Mouse (Mus musculus) embryonic facial prominence, embryonic 13.5 days (tissue): ENCODE results near the gene Ucn. TPM values are rescaled to one million over a fixed set of nuclear protein-coding genes. Genes with fewer than 3 reads are reported as not detected.

Experiments used
- ATAC-seq: fragments of 200-750 bp; cut with Nextera tagmentation; 2 replicates; pipeline ENCODE4 v1.8.0; 2017; ENCODE audit warnings: low read depth; ENCODE audit not compliant: insufficient number of reproducible peaks, insufficient read depth, low FRiP score, low TSS enrichment
- H3K27ac ChIP-seq: fragments of 300-500 bp; sonication (generic); 2 replicates; pipeline ENCODE4 v1.5.1; 2015; ENCODE audit warnings: moderate library complexity, mild to moderate bottlenecking, inconsistent platforms
- H3K27me3 ChIP-seq: fragments of 300-500 bp; sonication (generic); 2 replicates; pipeline ENCODE4 v1.6.1; 2015; ENCODE audit warnings: mild to moderate bottlenecking, inconsistent platforms
- H3K36me3 ChIP-seq: fragments of 300-500 bp; sonication (generic); 2 replicates; pipeline ENCODE4 v1.6.1; 2015; ENCODE audit warnings: mild to moderate bottlenecking, inconsistent platforms
- H3K4me1 ChIP-seq: fragments of 300-500 bp; sonication (generic); 2 replicates; pipeline ENCODE4 v1.6.1; 2015; ENCODE audit warnings: inconsistent platforms
- H3K4me2 ChIP-seq: fragments of 300-500 bp; sonication (generic); 2 replicates; pipeline ENCODE4 v1.6.1; 2015; ENCODE audit warnings: moderate library complexity, mild to moderate bottlenecking, inconsistent platforms
- H3K4me3 ChIP-seq: fragments of 300-500 bp; sonication (generic); 2 replicates; pipeline ENCODE4 v1.5.1; 2015; ENCODE audit warnings: mild to moderate bottlenecking, inconsistent platforms
- H3K9ac ChIP-seq: fragments of 300-500 bp; sonication (generic); 2 replicates; pipeline ENCODE4 v1.6.1; 2015; ENCODE audit warnings: mild to moderate bottlenecking, inconsistent platforms
- H3K9me3 ChIP-seq: fragments of 300-500 bp; sonication (generic); 2 replicates; pipeline ENCODE4 v1.6.1; 2016; ENCODE audit warnings: inconsistent platforms
- WGBS: fragments of 180-500 bp; shearing (Covaris S2); methylation state at CpG from one replicate; pipeline ENCODE4 v1.1.7; 2015; ENCODE audit warnings: mixed read lengths; 5-methylcytosine and 5-hydroxymethylcytosine counted together
- polyA plus RNA-seq: library from polyadenylated mRNA; unstranded; fragments of >200 nt; fragmentation: Nextera tagmentation; extraction: Ambion mirVana; gene quantifications from 2 replicates; pipeline ENCODE4 v1.2.1, GENCODE M21; 2015

Ucn gene
- polyA plus RNA-seq, 1 experiment from 2014 or later, result not detected

DNA sequence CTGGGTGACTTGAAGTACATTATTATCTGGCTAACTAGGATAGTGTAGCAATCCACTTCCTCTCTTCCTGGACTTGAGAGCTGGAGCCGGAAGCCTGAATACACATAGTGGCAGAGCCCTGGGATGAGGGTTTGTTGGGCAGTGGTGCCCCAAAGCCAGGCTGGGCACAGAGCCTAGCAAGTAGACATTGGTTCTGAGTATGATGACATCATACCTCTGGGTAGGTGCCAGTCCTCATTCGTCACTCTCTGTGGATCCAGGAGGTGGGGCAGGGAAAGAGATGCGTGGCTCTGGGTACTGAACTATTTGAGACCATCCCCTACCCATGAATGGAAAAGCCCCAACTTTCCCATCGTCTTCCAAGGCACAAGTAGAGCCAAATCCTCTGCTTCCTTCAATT lies 11.2 kb upstream of the Ucn start:
- no peak overlapping the region for H3K9ac ChIP-seq
- WGBS, result 90% methylated on average over 4 of the region's 4 CpGs
- H3K27ac ChIP-seq, result no peak overlapping the region
- peaks cover 43% of the 10 kb centered on the region for H3K36me3 ChIP-seq
- H3K27me3 ChIP-seq, result no peaks in the 10 kb centered on the region
- H3K9me3 ChIP-seq, result no peaks in the 10 kb centered on the region
- H3K4me2 ChIP-seq, result no peak overlapping the region
- H3K4me1 ChIP-seq, result peaks cover 11% of the 10 kb centered on the region
- H3K4me3 ChIP-seq, result no peak overlapping the region
- no peak for ATAC-seq

DNA sequence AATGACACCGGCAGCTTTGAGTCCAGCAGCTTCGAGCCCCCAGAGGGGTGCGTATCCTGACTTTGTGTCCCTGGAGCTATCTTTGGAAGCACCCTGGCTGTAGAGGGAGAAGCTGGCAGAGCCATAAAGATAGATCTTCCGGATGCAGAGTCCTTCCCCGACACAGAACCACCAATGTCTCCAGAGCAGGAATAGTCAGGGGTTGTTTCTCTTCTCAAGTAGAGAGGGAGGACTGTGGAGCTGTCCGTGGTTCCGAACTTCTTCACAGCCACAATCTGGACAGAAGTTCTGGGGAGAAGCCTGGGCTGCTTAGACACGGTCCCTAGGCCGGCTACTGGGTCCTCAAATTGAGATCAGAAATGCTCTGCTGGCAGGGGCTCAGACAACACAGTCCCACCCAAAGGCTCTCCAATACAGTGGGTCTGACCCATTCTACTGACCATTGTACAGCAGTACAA lies 368 bp upstream of the Ucn start:
- H3K27me3 ChIP-seq, result peaks cover 62% of the 10 kb centered on the region
- no peak overlapping the region for H3K9ac ChIP-seq
- H3K4me3 ChIP-seq, result peak overlapping the region; percentile 29
- no peak overlapping the region for H3K27ac ChIP-seq
- peaks cover 23% of the 10 kb centered on the region for H3K4me1 ChIP-seq
- H3K4me2 ChIP-seq, result peak overlapping the region; percentile 45
- H3K36me3 ChIP-seq, result peaks cover 17% of the 10 kb centered on the region
- ATAC-seq, result no peak
- no peaks in the 10 kb centered on the region for H3K9me3 ChIP-seq
- WGBS, result 14% methylated on average over 9 of the region's 9 CpGs

DNA sequence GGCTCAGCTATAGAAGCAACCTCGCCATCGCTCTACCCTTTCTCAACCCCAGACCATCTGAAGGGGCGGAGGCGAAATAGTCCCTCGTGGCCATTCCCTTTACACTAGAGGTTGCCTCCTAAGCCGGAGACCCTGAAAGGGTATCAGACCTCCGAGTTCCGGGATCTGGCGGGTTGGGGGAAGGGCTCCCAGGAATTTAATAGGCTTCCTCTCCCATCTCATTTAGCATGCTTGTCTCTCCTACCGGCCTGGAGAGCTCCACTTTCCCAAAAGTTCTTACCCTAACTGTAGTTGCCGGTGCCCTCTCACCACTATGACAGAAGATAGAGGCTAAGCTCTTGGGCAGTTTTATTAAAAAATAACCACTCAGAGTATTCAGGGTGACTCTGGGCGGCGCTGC lies 971 bp downstream of the Ucn start:
- Histone ChIP-seq H3K27me3 (peaks cover 67% of the 10 kb centered on the region), H3K36me3 (peaks cover 9% of the 10 kb centered on the region), H3K9me3 (no peaks in the 10 kb centered on the region), H3K4me3 (peak overlapping the region; percentile 29), H3K9ac (no peak overlapping the region), H3K27ac (no peak overlapping the region), H3K4me1 (peaks cover 23% of the 10 kb centered on the region), H3K4me2 (peak overlapping the region; percentile 45)
- 1% methylated on average over 13 of the region's 13 CpGs for WGBS
- no peak for ATAC-seq

DNA sequence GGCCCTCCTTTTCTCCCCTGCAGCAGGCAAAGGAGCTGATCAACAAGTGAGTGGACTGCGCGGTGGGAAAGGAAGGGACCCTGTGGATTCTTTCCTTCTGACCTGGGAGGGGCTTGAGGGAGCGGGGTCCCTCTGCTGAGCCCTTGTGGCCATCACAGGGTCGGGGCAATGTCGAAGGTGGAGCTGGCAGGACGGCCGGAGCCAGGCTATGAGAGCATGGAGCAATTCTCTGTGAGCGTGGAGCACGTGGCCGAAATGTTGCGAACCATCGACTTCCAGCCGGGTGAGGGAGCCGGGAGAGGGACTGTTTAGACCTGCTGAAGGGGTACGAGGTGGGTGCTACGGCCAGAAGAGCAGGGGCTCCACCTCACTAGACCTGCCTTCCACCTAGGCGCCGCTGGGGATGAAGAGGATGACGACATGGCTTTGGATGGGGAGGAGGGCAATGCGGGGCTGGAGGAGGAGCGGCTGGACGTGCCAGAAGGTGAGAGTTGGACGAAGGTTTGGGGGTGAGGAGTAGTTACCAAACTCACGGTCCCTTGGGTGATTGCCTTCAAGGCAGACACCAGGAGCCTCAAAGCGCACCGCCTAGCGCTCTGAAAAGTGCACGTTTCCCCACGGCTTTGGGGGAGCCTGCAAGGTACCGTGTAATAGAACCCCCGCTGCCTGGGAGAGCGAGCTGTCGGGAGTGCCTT lies 1.8 kb downstream of the Ucn start:
- Histone ChIP-seq H3K27me3 (peaks cover 73% of the 10 kb centered on the region), H3K4me3 (no peak overlapping the region), H3K27ac (no peak overlapping the region), H3K36me3 (peaks cover 9% of the 10 kb centered on the region), H3K9me3 (no peaks in the 10 kb centered on the region), H3K9ac (no peak overlapping the region), H3K4me2 (peak overlapping the region; percentile 45; the same call in 1 of the 2 replicates), H3K4me1 (peaks cover 23% of the 10 kb centered on the region)
- under 1% methylated on average over 33 of the region's 33 CpGs for WGBS
- no peak for ATAC-seq

DNA sequence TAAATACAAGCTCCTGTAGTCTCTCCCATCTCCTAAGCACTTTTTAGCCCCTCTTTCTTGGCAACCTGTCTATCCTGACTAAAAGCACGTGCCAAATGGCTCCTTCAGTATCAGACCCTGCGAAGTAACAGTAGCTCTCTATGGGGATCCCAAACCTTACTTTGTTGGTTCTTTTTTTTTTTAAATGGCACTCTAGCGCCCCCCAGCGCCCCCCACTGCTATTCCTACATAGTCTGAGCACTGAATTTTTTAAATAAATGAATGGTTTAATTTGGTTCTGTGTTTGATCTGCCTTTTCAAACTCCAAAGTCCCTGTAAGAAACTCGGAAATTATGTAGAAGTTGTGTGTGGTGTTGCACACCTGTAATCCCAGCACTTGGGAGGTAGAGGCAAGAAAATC lies 12.6 kb downstream of the Ucn start:
- Histone ChIP-seq H3K4me2 (no peak overlapping the region), H3K27me3 (peaks cover 6% of the 10 kb centered on the region; the same call in 1 of the 2 replicates), H3K27ac (no peak overlapping the region), H3K9ac (no peak overlapping the region), H3K36me3 (no peaks in the 10 kb centered on the region), H3K4me1 (no peaks in the 10 kb centered on the region), H3K4me3 (no peak overlapping the region), H3K9me3 (no peaks in the 10 kb centered on the region)
- no peak for ATAC-seq
- 42% methylated on average over 5 of the region's 5 CpGs for WGBS

DNA sequence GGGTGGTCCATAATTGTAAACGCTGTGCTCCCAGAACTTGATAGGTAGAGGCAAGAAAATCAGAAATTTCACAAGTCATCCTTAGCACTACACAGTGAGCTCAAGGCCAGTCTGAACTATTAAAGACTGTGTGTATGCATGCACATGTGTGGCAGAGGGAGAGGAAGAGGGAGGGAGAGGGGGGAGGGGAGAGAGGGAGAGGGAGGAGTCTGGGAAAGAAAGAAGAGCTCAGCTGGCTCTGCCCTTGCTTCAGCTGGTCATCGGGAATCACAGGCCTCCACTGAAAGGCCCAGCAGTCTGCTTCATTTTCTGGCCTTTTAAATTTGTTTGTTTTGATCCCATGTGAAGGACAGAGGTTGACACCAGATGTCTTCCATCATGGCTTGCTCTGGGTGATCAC lies 15.1 kb downstream of the Ucn start:
- no peaks in the 10 kb centered on the region for H3K4me1 ChIP-seq
- no peak overlapping the region for H3K27ac ChIP-seq
- no peak overlapping the region for H3K4me2 ChIP-seq
- no peaks in the 10 kb centered on the region for H3K36me3 ChIP-seq
- WGBS, result 32% methylated on average over 2 of the region's 2 CpGs
- no peak overlapping the region for H3K9ac ChIP-seq
- no peaks in the 10 kb centered on the region for H3K9me3 ChIP-seq
- H3K4me3 ChIP-seq, result no peak overlapping the region
- ATAC-seq, result no peak
- no peaks in the 10 kb centered on the region; the same call in 1 of the 2 replicates for H3K27me3 ChIP-seq

DNA sequence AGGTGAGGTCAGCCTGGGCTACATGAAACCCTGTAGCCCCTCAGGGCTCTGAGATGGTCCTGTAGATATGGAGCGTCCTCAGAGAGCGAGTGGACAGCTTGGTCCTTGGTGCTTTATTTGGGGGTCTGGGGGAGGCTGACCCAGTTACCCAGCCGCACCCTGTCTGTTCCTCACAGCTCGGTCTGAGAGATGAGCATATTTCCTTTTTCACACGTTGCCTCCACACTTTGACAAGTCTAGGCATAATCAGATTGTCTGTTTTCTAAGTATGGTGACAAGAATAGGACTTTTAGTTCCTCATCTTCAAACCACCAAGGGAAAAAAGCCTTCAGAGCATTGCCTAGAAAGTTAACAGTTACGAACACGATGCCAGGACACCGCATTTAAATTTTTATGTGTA lies 17.5 kb downstream of the Ucn start:
- H3K36me3 ChIP-seq, result no peaks in the 10 kb centered on the region
- H3K9ac ChIP-seq, result no peak overlapping the region
- no peak overlapping the region for H3K4me3 ChIP-seq
- peaks cover 9% of the 10 kb centered on the region for H3K27me3 ChIP-seq
- H3K4me2 ChIP-seq, result no peak overlapping the region
- WGBS, result 80% methylated on average over 8 of the region's 8 CpGs
- H3K4me1 ChIP-seq, result no peaks in the 10 kb centered on the region
- no peak for ATAC-seq
- H3K9me3 ChIP-seq, result no peaks in the 10 kb centered on the region
- H3K27ac ChIP-seq, result no peak overlapping the region

DNA sequence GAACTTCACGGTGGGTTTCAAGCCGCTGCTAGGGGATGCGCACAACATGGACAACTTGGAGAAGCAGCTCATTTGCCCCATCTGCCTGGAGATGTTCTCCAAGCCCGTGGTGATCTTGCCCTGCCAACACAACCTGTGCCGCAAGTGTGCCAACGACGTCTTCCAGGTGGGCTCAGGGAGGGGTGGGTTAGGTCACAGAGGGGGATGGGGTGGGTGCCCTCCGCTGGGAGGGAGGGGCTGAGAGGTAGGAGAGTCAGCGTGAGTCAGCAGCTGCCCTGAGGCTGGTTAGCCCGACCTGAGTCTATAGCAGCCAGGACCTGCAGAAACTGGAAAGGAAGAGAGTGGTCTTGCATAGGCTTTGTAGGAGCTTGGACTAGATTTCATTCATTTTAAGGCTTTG lies 21.7 kb downstream of the Ucn start:
- ATAC-seq, result no peak
- 23% methylated on average over 10 of the region's 10 CpGs for WGBS
- Histone ChIP-seq H3K4me3 (no peak overlapping the region), H3K4me2 (no peak overlapping the region), H3K27me3 (peaks cover 9% of the 10 kb centered on the region), H3K27ac (no peak overlapping the region), H3K4me1 (no peaks in the 10 kb centered on the region), H3K36me3 (no peaks in the 10 kb centered on the region), H3K9ac (no peak overlapping the region), H3K9me3 (no peaks in the 10 kb centered on the region)

DNA sequence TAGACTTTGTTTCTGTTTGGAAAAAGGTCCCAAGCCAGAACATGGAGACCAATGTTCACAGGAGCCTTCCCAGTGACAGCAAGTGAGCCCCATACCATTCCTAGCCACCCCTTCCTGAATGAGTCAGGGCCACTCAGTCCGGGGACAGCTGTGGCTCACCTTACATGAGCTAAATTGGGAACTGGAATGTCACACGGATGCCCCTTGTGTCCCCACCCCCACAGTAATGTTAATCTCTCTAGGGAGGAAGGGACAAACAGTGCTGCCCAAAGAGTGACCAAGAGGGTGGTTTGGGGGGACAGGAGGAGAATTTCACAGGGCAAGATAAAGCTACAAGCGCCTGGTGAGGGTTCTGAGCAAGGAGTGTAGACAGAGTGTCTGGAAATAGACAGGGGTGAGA lies 22.3 kb downstream of the Ucn start, which contains the start of gene Trim54:
TSS of gene Trim54 (plus strand) at position 359 of the 400 bp plus-strand sequence.
- WGBS, result 39% methylated on average over 3 of the region's 3 CpGs

DNA sequence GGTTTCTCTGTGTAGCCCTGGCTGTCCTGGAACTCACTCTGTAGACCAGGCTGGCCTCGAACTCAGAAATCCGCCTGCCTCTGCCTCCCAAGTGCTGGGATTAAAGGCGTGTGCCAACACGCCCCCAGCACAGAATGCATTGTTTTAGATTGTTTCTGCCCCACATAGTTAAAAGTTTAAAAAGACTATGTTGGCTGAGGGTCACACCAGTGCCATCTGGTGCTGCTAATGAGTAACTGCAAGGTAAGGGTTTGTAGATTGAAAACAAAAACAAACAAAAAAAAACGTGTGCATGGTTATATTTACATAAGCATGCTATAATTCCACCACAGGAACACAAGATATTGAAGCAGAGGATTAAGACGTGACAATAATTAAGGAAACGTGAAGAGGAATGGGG lies 27.8 kb downstream of the Ucn start:
- no peak overlapping the region for H3K9ac ChIP-seq
- no peaks in the 10 kb centered on the region for H3K9me3 ChIP-seq
- H3K27me3 ChIP-seq, result peaks cover 12% of the 10 kb centered on the region
- no peaks in the 10 kb centered on the region for H3K36me3 ChIP-seq
- no peak overlapping the region for H3K27ac ChIP-seq
- H3K4me3 ChIP-seq, result no peak overlapping the region
- H3K4me2 ChIP-seq, result no peak overlapping the region
- ATAC-seq, result no peak
- WGBS, result 36% methylated on average over 7 of the region's 7 CpGs
- H3K4me1 ChIP-seq, result no peaks in the 10 kb centered on the region

More for the DNA sequence above, 22.3 kb downstream of the Ucn start, which contains the start of gene Trim54:
- Histone ChIP-seq H3K4me3 (no peak within 1 kb of the TSS), H3K27ac (no peak within 1 kb of the TSS), H3K36me3 (no peaks in the 10 kb centered on the region), H3K27me3 (peaks cover 9% of the 10 kb centered on the region), H3K4me2 (no peak within 1 kb of the TSS), H3K4me1 (no peaks in the 10 kb centered on the region), H3K9me3 (no peaks in the 10 kb centered on the region), H3K9ac (no peak within 1 kb of the TSS)
- ATAC-seq, result no peak

DNA sequence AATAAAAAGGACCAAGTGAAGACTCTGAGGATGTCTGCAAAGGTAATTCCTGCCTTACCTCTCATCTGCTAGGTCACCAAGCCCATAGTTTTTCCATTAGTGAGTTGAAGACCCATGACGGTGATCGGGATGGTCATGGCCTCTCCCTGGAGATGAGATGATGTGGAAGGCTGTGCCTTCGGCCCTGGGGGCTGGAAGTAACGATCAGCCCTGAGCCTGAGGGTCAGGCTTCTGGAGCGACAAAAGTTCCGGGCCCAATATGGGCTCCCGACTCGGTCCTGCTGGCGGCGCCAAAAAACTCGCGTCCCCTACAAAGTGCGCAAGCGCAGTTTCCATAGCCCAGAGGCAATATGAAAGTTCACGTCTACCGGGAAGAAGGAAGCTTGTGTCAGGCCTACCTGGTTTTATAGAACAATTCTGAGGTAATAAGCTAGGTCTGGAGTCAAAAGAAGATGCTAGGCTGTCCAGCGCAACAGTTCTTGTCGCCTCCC lies 30.6 kb downstream of the Ucn start, which contains the start of gene Slc30a3:
TSS of gene Slc30a3 (minus strand) at position 238 of the 491 bp plus-strand sequence.
- no peaks in the 10 kb centered on the region for H3K36me3 ChIP-seq
- 91% methylated on average over 18 of the region's 18 CpGs for WGBS
- no peak within 1 kb of the TSS for H3K4me2 ChIP-seq
- H3K4me3 ChIP-seq, result no peak within 1 kb of the TSS
- H3K4me1 ChIP-seq, result no peaks in the 10 kb centered on the region
- no peak within 1 kb of the TSS for H3K27ac ChIP-seq
- no peak for ATAC-seq
- H3K9ac ChIP-seq, result no peak within 1 kb of the TSS
- no peaks in the 10 kb centered on the region for H3K9me3 ChIP-seq
- peaks cover 25% of the 10 kb centered on the region for H3K27me3 ChIP-seq

DNA sequence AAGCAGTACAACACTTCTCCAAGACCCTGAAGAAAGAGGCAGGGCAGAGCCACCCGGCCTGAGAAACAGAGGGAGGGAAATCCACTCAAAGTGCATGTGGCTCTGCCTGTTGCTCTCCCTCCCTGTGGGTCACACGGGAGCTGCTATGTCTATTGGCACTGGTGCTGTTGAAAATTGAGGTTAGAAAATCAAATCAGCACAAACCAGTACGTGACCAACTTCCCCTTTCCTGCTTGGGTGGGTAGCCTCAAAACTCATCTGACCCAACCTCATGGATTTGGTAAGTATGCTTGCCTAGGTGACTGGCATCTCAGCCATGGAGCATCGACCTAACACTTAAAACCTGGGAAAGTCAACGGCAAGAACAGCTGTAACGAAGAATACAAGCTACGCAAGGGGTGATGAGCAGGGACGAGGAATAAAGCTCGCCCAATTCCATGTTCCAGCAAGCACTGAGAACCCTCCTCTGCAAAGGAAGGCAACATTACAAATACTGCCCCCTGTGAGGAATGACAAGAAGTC lies 32.8 kb downstream of the Ucn start, which contains the start of gene Dnajc5g:
TSS of gene Dnajc5g (plus strand) at position 472 of the 522 bp plus-strand sequence.
- Histone ChIP-seq H3K4me3 (no peak within 1 kb of the TSS), H3K4me2 (no peak within 1 kb of the TSS), H3K36me3 (no peaks in the 10 kb centered on the region), H3K27me3 (peaks cover 25% of the 10 kb centered on the region), H3K9ac (no peak within 1 kb of the TSS), H3K9me3 (no peaks in the 10 kb centered on the region), H3K27ac (no peak within 1 kb of the TSS), H3K4me1 (no peaks in the 10 kb centered on the region)
- 79% methylated on average over 9 of the region's 9 CpGs for whole genome bisulfite sequencing
- ATAC-seq, result no peak
